Mouse (Mus musculus) embryonic facial prominence, embryonic 11.5 days (tissue): ENCODE measurements around the gene Slc38a9. TPM values are rescaled to one million over a fixed set of nuclear protein-coding genes. Genes with fewer than 3 reads are reported as not detected.

Experiments
- ATAC-seq: fragments of 200-750 bp; cut with Nextera tagmentation; replicated peaks from 2 replicates; pipeline ENCODE4 v1.8.0; 2017; ENCODE audit warnings: low read depth; ENCODE audit not compliant: insufficient number of reproducible peaks, low FRiP score, low TSS enrichment
- DNase-seq: peaks from one replicate; pipeline ENCODE4 v3.0.0-alpha.2; 2015; ENCODE audit warnings: low spot score
- H3K27ac ChIP-seq: fragments of 300-500 bp; sonication (generic); replicated peaks from 2 replicates; pipeline ENCODE4 v1.5.1; 2014; ENCODE audit warnings: mild to moderate bottlenecking, low read depth, low read length, control low read depth
- H3K27me3 ChIP-seq: fragments of 300-500 bp; sonication (generic); 2 replicates; pipeline ENCODE4 v1.6.1; 2014; ENCODE audit warnings: mild to moderate bottlenecking, low read length, moderate library complexity, mixed read lengths; ENCODE audit not compliant: control insufficient read depth, insufficient read depth
- H3K36me3 ChIP-seq: fragments of 300-500 bp; sonication (generic); replicated peaks from 2 replicates; pipeline ENCODE4 v1.6.1; 2014; ENCODE audit warnings: low read depth, mild to moderate bottlenecking, low read length, moderate library complexity, mixed read lengths; ENCODE audit not compliant: control insufficient read depth, insufficient read depth
- H3K4me1 ChIP-seq: fragments of 300-500 bp; sonication (generic); 2 replicates; pipeline ENCODE4 v1.6.1; 2014; ENCODE audit warnings: low read length, mixed read lengths; ENCODE audit not compliant: control insufficient read depth, insufficient read depth
- H3K4me2 ChIP-seq: fragments of 300-500 bp; sonication (generic); 2 replicates; pipeline ENCODE4 v1.6.1; 2014; ENCODE audit warnings: low read depth, mild to moderate bottlenecking, control low read depth, low read length, moderate library complexity
- H3K4me3 ChIP-seq: fragments of 300-500 bp; sonication (generic); 2 replicates; pipeline ENCODE4 v1.5.1; 2014; ENCODE audit warnings: low read depth, low read length, control low read depth
- H3K9ac ChIP-seq: fragments of 300-500 bp; sonication (generic); replicated peaks from 2 replicates; pipeline ENCODE4 v1.6.1; 2014; ENCODE audit warnings: mild to moderate bottlenecking, control low read depth, low read length
- H3K9me3 ChIP-seq: fragments of 300-500 bp; sonication (generic); replicated peaks from 2 replicates; pipeline ENCODE4 v1.6.1; 2016; ENCODE audit warnings: mild to moderate bottlenecking, low read length, inconsistent platforms, mixed read lengths; ENCODE audit not compliant: control insufficient read depth
- WGBS: fragments of 180-500 bp; shearing (Covaris S2); extraction: QIAGEN DNeasy Blood & Tissue Kit; methylation state at CpG from one replicate; pipeline ENCODE4 v1.1.7; 2014; 5-methylcytosine and 5-hydroxymethylcytosine counted together
- polyA plus RNA-seq: library from polyadenylated mRNA; unstranded; fragments of >200 nt; fragmentation: Nextera tagmentation; extraction: Ambion mirVana; gene quantifications from 2 replicates; pipeline ENCODE4 v1.2.1, GENCODE M21; 2014

Gene Slc38a9
- polyA plus RNA-seq, 1 experiment from 2014 or later: 10.8 TPM

- WGBS: 61% methylated on average over 9 of the region's 9 CpGs
- DNase-seq (no peak), ATAC-seq (no peak)
- no peaks in the 10 kb centered on the region for H3K36me3 ChIP-seq
- H3K27ac ChIP-seq: no peak overlapping the region
- no peak overlapping the region for H3K4me2 ChIP-seq
- no peak overlapping the region for H3K4me3 ChIP-seq
- H3K9me3 ChIP-seq: no peaks in the 10 kb centered on the region
- H3K9ac ChIP-seq: no peak overlapping the region
- H3K4me1 ChIP-seq: peaks cover 2% of the 10 kb centered on the region; the same call in 1 of the 2 replicates
- H3K27me3 ChIP-seq: no peaks in the 10 kb centered on the region
These were observed 98.8 kb downstream of the Slc38a9 start for GRCm38 (mm10) chr13:112759364-112759763.

GRCm38 (mm10) chr13:112759777-112760537 is 99.4 kb downstream of the Slc38a9 start:
- 70% methylated on average over 15 of the region's 15 CpGs for WGBS
- no peaks in the 10 kb centered on the region for H3K9me3 ChIP-seq
- H3K27me3 ChIP-seq: no peaks in the 10 kb centered on the region
- DNase-seq (no peak), ATAC-seq (no peak)
- no peaks in the 10 kb centered on the region for H3K36me3 ChIP-seq
- no peak overlapping the region for H3K9ac ChIP-seq
- H3K4me3 ChIP-seq: no peak overlapping the region
- H3K4me2 ChIP-seq: no peak overlapping the region
- no peak overlapping the region for H3K27ac ChIP-seq
- peaks cover 2% of the 10 kb centered on the region; the same call in 1 of the 2 replicates for H3K4me1 ChIP-seq

DNA sequence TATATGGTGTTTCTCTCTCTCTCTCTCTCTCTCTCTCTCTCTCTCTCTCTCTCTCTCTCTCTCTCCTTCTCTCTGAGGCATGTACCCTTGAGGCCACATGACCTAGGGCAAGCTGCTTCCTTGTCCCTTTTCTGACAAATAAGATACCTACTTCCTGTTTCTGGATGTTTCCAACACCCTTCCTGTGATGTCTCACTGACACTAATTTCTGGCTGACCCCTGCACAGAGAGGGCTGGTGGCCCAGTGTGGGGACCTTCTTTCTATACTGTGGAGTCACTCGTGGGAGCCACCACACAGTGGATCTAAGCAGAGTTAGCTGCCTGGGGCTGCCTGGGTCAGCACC is 100.0 kb downstream of the Slc38a9 start:
- ATAC-seq (no peak), DNase-seq (no peak)
- no peak overlapping the region for H3K9ac ChIP-seq
- no peak overlapping the region for H3K27ac ChIP-seq
- no peaks in the 10 kb centered on the region for H3K27me3 ChIP-seq
- no peaks in the 10 kb centered on the region for H3K36me3 ChIP-seq
- no peak overlapping the region for H3K4me2 ChIP-seq
- H3K9me3 ChIP-seq: no peaks in the 10 kb centered on the region
- H3K4me1 ChIP-seq: peaks cover 2% of the 10 kb centered on the region; the same call in 1 of the 2 replicates
- WGBS: 31% methylated on average over 1 of the region's 1 CpGs
- no peak overlapping the region for H3K4me3 ChIP-seq

GRCm38 (mm10) chr13:112761787-112762186 is 101.2 kb downstream of the Slc38a9 start:
- no peaks in the 10 kb centered on the region for H3K27me3 ChIP-seq
- peaks cover 2% of the 10 kb centered on the region; the same call in 1 of the 2 replicates for H3K4me1 ChIP-seq
- H3K36me3 ChIP-seq: no peaks in the 10 kb centered on the region
- ATAC-seq: no peak
- DNase-seq: no peak
- H3K4me2 ChIP-seq: no peak overlapping the region
- H3K4me3 ChIP-seq: no peak overlapping the region
- no peak overlapping the region for H3K27ac ChIP-seq
- WGBS: 31% methylated on average over 1 of the region's 1 CpGs
- H3K9ac ChIP-seq: no peak overlapping the region
- H3K9me3 ChIP-seq: no peaks in the 10 kb centered on the region

GRCm38 (mm10) chr13:112762548-112762947 is 102.0 kb downstream of the Slc38a9 start:
- DNase-seq (peak; percentile 47), ATAC-seq (no peak)
- Histone ChIP-seq H3K4me1 (peaks cover 2% of the 10 kb centered on the region; the same call in 1 of the 2 replicates), H3K36me3 (no peaks in the 10 kb centered on the region), H3K9ac (no peak overlapping the region), H3K4me3 (no peak overlapping the region), H3K27me3 (no peaks in the 10 kb centered on the region), H3K4me2 (no peak overlapping the region), H3K27ac (no peak overlapping the region), H3K9me3 (no peaks in the 10 kb centered on the region; the same call in 1 of the 2 replicates)
- 35% methylated on average over 4 of the region's 4 CpGs for WGBS

DNA sequence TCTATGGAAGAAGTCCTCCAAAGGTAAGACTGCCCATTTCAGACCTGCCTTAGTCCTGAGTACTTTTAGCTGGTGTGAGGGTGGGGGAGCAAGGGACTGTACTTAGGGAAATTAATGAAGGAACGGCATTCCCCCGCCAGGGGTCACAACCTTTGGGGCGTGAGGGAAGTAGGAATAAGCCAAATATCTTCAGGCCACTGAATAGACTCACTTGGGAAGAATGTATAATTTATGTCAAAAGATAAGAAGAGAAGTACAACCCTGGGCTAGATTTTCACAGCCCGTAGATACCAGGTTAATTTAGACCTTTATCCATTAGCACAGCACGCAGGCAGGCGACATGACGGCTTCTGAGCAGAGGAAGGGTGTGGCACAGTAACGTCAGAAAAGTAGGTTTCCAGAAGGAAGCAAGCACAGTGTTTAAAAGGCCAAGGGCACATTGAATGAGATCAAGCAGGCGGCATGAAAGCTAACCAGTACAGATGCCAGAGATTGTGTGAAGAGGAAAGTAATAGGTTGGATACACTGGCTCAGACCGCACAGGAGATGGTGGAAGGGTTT is 103.1 kb downstream of the Slc38a9 start:
- Histone ChIP-seq H3K4me1 (peaks cover 2% of the 10 kb centered on the region; the same call in 1 of the 2 replicates), H3K27ac (no peak overlapping the region)
- WGBS: 81% methylated on average over 10 of the region's 10 CpGs

GRCm38 (mm10) chr13:112764556-112764955 is 104.0 kb downstream of the Slc38a9 start:
- DNase-seq: no peak
- Histone ChIP-seq H3K4me3 (no peak overlapping the region), H3K27me3 (no peaks in the 10 kb centered on the region), H3K9ac (no peak overlapping the region), H3K4me2 (no peak overlapping the region), H3K27ac (no peak overlapping the region), H3K36me3 (no peaks in the 10 kb centered on the region), H3K4me1 (peaks cover 2% of the 10 kb centered on the region; the same call in 1 of the 2 replicates), H3K9me3 (no peaks in the 10 kb centered on the region; the same call in 1 of the 2 replicates)
- 74% methylated on average over 5 of the region's 5 CpGs for WGBS
- ATAC-seq: no peak

More for the DNA sequence above, 103.1 kb downstream of the Slc38a9 start:
- DNase-seq: no peak
- Histone ChIP-seq H3K9ac (no peak overlapping the region), H3K36me3 (no peaks in the 10 kb centered on the region), H3K27me3 (no peaks in the 10 kb centered on the region), H3K9me3 (no peaks in the 10 kb centered on the region; the same call in 1 of the 2 replicates), H3K4me2 (no peak overlapping the region), H3K4me3 (no peak overlapping the region)
- ATAC-seq: no peak

- ATAC-seq (no peak), DNase-seq (no peak)
- no peak overlapping the region for H3K4me3 ChIP-seq
- H3K9ac ChIP-seq: no peak overlapping the region
- no peaks in the 10 kb centered on the region for H3K36me3 ChIP-seq
- peaks cover under 1% of the 10 kb centered on the region; the same call in 1 of the 2 replicates for H3K4me1 ChIP-seq
- H3K27me3 ChIP-seq: no peaks in the 10 kb centered on the region
- no peak overlapping the region for H3K27ac ChIP-seq
- H3K9me3 ChIP-seq: no peaks in the 10 kb centered on the region; the same call in 1 of the 2 replicates
- 95% methylated on average over 3 of the region's 3 CpGs for WGBS
- H3K4me2 ChIP-seq: no peak overlapping the region
These were observed 105.1 kb downstream of the Slc38a9 start for GRCm38 (mm10) chr13:112765654-112766053.
